Mouse (Mus musculus) gastrocnemius, adult 2 months (tissue): ENCODE measurements around the gene Olfr1500. TPM values are rescaled to one million over a fixed set of nuclear protein-coding genes. Genes with fewer than 3 reads are reported as not detected.
"Not testable (repeated sequence)": the region's sequence is repeated elsewhere in the genome, so short reads cannot be mapped to it uniquely, and the experiment has no call there.

Experiments
- DNase-seq: peaks from one replicate; pipeline ENCODE4 v3.0.0; 2022
- H3K27ac ChIP-seq: fragments of 200-600 bp; 2 replicates; pipeline ENCODE4 v1.8.1; 2022; ENCODE audit warnings: mild to moderate bottlenecking
- H3K4me3 ChIP-seq: fragments of 200-600 bp; 2 replicates; pipeline ENCODE4 v1.8.1; 2022; ENCODE audit warnings: mild to moderate bottlenecking, moderate library complexity
- CTCF ChIP-seq: fragments of 200-600 bp; IDR thresholded peaks from 2 replicates; pipeline ENCODE4 v1.8.1; 2022; ENCODE audit warnings: antibody characterized with exemption, mild to moderate bottlenecking, moderate library complexity
- intact Hi-C: fragments of 180-260 bp; cut with DNase I; formaldehyde crosslinking; loops from one replicate; pipeline ENCODE4 v1.15.1; 2025
- long read RNA-seq, 2 experiments: library from polyadenylated mRNA; stranded (forward); transcript quantifications; one replicate each; pipeline ENCODE4 v2.0.0; 2021
- total RNA-seq, 2 experiments: library from RNA; stranded (reverse); gene quantifications; 2 replicates each; pipeline ENCODE4 v1.2.3; 2021

The Olfr1500 gene
- not detected for total RNA-seq
- long read RNA-seq, experiment 1 = 0 reads
- long read RNA-seq, experiment 2 = 0 reads

GRCm38 (mm10) chr19:13830388-13830787, at the start of gene Olfr1500:
Gene Olfr1500 (minus strand): TSS chr19:13830488.
- no peak for TF ChIP-seq CTCF
- intact Hi-C loops = no loop called here
- no peak within 1 kb of the TSS for H3K27ac ChIP-seq
- no peak within 1 kb of the TSS for H3K4me3 ChIP-seq
- no peak for DNase-seq

- Histone ChIP-seq H3K4me3 (no peak within 1 kb of the TSS), H3K27ac (no peak within 1 kb of the TSS)
- DNase-seq = no peak
- intact Hi-C loops = no loop called here
- no peak for TF ChIP-seq CTCF
These were observed 31.2 kb upstream of the Olfr1500 start, which contains the start of gene Olfr1502 for GRCm38 (mm10) chr19:13861495-13861894. Gene Olfr1502 (plus strand): TSS chr19:13861795.

GRCm38 (mm10) chr19:13850592-13850991, 20.3 kb upstream of the Olfr1500 start, which contains the start of gene Olfr1501:
Gene Olfr1501 (minus strand): TSS chr19:13850692.
- H3K4me3 ChIP-seq, DNase-seq, intact Hi-C loops, H3K27ac ChIP-seq: not testable (repeated sequence)

- TF ChIP-seq CTCF = no peak
- DNase-seq = no peak
- Histone ChIP-seq H3K4me3 (no peak overlapping the region), H3K27ac (no peak overlapping the region)
- intact Hi-C loops = no loop called here
These were observed 1.8 kb downstream of the Olfr1500 start for GRCm38 (mm10) chr19:13828447-13828846.

- Histone ChIP-seq H3K27ac (no peak overlapping the region), H3K4me3 (no peak overlapping the region)
- DNase-seq = no peak
- intact Hi-C loops = no loop called here
- no peak for TF ChIP-seq CTCF
These were observed 9.4 kb downstream of the Olfr1500 start for GRCm38 (mm10) chr19:13820847-13821246.

GRCm38 (mm10) chr19:13819347-13819746, 10.9 kb downstream of the Olfr1500 start, which contains the start of gene Olfr1499:
Gene Olfr1499 (minus strand): TSS chr19:13819447.
- no peak for TF ChIP-seq CTCF
- intact Hi-C loops = no loop called here
- Histone ChIP-seq H3K27ac (no peak within 1 kb of the TSS), H3K4me3 (no peak within 1 kb of the TSS)
- no peak for DNase-seq

- intact Hi-C loops = no loop called here
- DNase-seq = no peak
- H3K4me3 ChIP-seq = no peak overlapping the region
- no peak for TF ChIP-seq CTCF
- no peak overlapping the region for H3K27ac ChIP-seq
These were observed 11.5 kb downstream of the Olfr1500 start for GRCm38 (mm10) chr19:13818827-13819226.

GRCm38 (mm10) chr19:13812823-13813222, 17.5 kb downstream of the Olfr1500 start:
- intact Hi-C loops = no loop called here
- Histone ChIP-seq H3K27ac (no peak overlapping the region), H3K4me3 (no peak overlapping the region)
- peak; percentile 31 for TF ChIP-seq CTCF
- no peak for DNase-seq

- intact Hi-C loops, H3K27ac ChIP-seq, H3K4me3 ChIP-seq, DNase-seq: not testable (repeated sequence)
These were observed 24.8 kb downstream of the Olfr1500 start for GRCm38 (mm10) chr19:13805486-13805885.

GRCm38 (mm10) chr19:13798102-13798501, 32.2 kb downstream of the Olfr1500 start, which contains the start of gene Olfr1497:
Gene Olfr1497 (minus strand): TSS chr19:13798202.
- H3K27ac ChIP-seq = no peak within 1 kb of the TSS
- no peak for TF ChIP-seq CTCF
- intact Hi-C loops = no loop called here
- no peak for DNase-seq
- no peak within 1 kb of the TSS for H3K4me3 ChIP-seq

- intact Hi-C loops = no loop called here
- Histone ChIP-seq H3K4me3 (no peak within 1 kb of the TSS), H3K27ac (no peak within 1 kb of the TSS)
- TF ChIP-seq CTCF = no peak
- DNase-seq = no peak
These were observed 52.7 kb downstream of the Olfr1500 start, which contains the start of gene Olfr1496 for GRCm38 (mm10) chr19:13777578-13777977. Gene Olfr1496 (plus strand): TSS chr19:13777878.

Other genes with a start within 250 kb of the Olfr1500 start
- gene Olfr1484, start 247.0 kb downstream of the Olfr1500 start, total RNA-seq = not detected
- gene Olfr1487, start 213.1 kb downstream of the Olfr1500 start, total RNA-seq = not detected
- gene Olfr1489, start 198.9 kb downstream of the Olfr1500 start, total RNA-seq = not detected
- gene Olfr1490, start 179.4 kb downstream of the Olfr1500 start, total RNA-seq = not detected
- gene Olfr1491, start 133.2 kb downstream of the Olfr1500 start, total RNA-seq = not detected
- not detected for gene Olfr1493-ps1, start 107.2 kb downstream of the Olfr1500 start, total RNA-seq
- not detected for gene Olfr1494, start 90.8 kb downstream of the Olfr1500 start, total RNA-seq
- gene Olfr1495, start 65.9 kb downstream of the Olfr1500 start, total RNA-seq = not detected
- gene Olfr1496, start 52.6 kb downstream of the Olfr1500 start, total RNA-seq = not detected
- gene Olfr1497, start 32.3 kb downstream of the Olfr1500 start, total RNA-seq = not detected
- gene Olfr1499, start 11.0 kb downstream of the Olfr1500 start, total RNA-seq = not detected
- gene Olfr1501, start 20.2 kb upstream of the Olfr1500 start, total RNA-seq = not detected
- not detected for gene Olfr1502, start 31.3 kb upstream of the Olfr1500 start, total RNA-seq
- not detected for gene Olfr1504, start 67.4 kb upstream of the Olfr1500 start, total RNA-seq
- gene Olfr1505, start 83.0 kb upstream of the Olfr1500 start, total RNA-seq = not detected